8 mouse cellular contexts compared by ENCODE assay signal in the genomic region with DNA sequence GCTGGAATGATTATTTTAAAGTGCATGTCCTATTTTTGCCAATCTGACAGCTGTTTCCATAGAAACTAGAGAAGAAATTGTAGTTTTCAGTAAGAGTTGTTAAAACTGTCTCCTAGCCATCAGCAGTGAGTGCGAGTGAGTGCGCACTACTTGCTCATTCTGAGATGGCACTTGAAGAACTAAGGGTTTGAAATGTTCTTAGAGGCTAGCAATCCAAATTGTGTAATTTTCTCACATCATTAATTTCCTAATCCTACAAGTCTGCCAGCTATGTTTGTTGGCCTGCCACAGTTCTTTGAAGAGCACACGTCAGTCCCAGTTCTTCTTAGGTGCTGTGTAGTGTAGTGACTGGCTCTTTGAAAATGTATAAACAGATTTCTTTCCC. TPM values are rescaled to one million over a fixed set of nuclear protein-coding genes. Genes with fewer than 3 reads are reported as not detected.
A peak's percentile ranks its signal among the peaks of the same experiment; 100 is the strongest.
DNase-seq lines count a peak whose midpoint lies in the region; ATAC-seq lines count a peak whose summit lies in the region.

No protein-coding gene starts in this region.

- H3K36me3 ChIP-seq in embryonic facial prominence, embryonic 15.5 days: no peaks in the 10 kb centered on the region
- no peaks in the 10 kb centered on the region for H3K36me3 ChIP-seq in intestine, embryonic 16.5 days (ENCODE audit: control insufficient read depth, insufficient read depth, low read length)
- H3K36me3 ChIP-seq in midbrain, embryonic 12.5 days: no peaks in the 10 kb centered on the region

- peak overlapping the region; percentile 58 for H3K4me2 ChIP-seq in embryonic facial prominence, embryonic 15.5 days (replicated peaks)
- H3K4me2 ChIP-seq in intestine, embryonic 16.5 days (ENCODE audit: low read depth, low read length): peak overlapping the region; percentile 59
- H3K4me2 ChIP-seq in midbrain, embryonic 12.5 days (replicated peaks): peak overlapping the region; percentile 63

- peak overlapping the region; percentile 73 for H3K4me3 ChIP-seq in embryonic facial prominence, embryonic 15.5 days (replicated peaks)
- H3K4me3 ChIP-seq in intestine, embryonic 16.5 days (ENCODE audit: low read length): peak overlapping the region; percentile 69
- H3K4me3 ChIP-seq in midbrain, embryonic 12.5 days: peak overlapping the region; percentile 62

- peaks cover 9% of the 10 kb centered on the region; the same call in 1 of the 2 replicates for H3K4me1 ChIP-seq in embryonic facial prominence, embryonic 15.5 days
- H3K4me1 ChIP-seq in intestine, embryonic 16.5 days (ENCODE audit: control insufficient read depth, insufficient read depth, low read length): no peaks in the 10 kb centered on the region; the same call in 1 of the 2 replicates
- peaks cover 11% of the 10 kb centered on the region for H3K4me1 ChIP-seq in midbrain, embryonic 12.5 days

- 41% methylated on average over 3 of the region's 3 CpGs for WGBS in embryonic facial prominence, embryonic 15.5 days
- 53% methylated on average over 3 of the region's 3 CpGs for WGBS in intestine, embryonic 16.5 days
- 20% methylated on average over 3 of the region's 3 CpGs for WGBS in midbrain, embryonic 12.5 days

- peak; percentile 4 for DNase-seq in heart, adult 8-10 months (ENCODE audit: low spot score)
- no peak for DNase-seq in heart, adult 11 months
- DNase-seq in ovary, adult 18-20 months (ENCODE audit: low spot score): no peak
- DNase-seq in spleen, postnatal 36 days (ENCODE audit: low spot score in 2 of 2): no peak
- DNase-seq in gastrocnemius, postnatal 25 days: no peak

- H3K9ac ChIP-seq in embryonic facial prominence, embryonic 15.5 days: peak overlapping the region; percentile 73
- H3K9ac ChIP-seq in intestine, embryonic 16.5 days (ENCODE audit: low read depth, low read length): peak overlapping the region; percentile 87
- H3K9ac ChIP-seq in midbrain, embryonic 12.5 days (replicated peaks): no peak overlapping the region

- no peak for ATAC-seq in embryonic facial prominence, embryonic 15.5 days (ENCODE audit: insufficient number of reproducible peaks, low FRiP score, low TSS enrichment, low read depth)
- ATAC-seq in intestine, embryonic 16.5 days: no peak
- ATAC-seq in midbrain, embryonic 12.5 days (ENCODE audit: low FRiP score, low read depth): no peak

- no peaks in the 10 kb centered on the region for H3K27me3 ChIP-seq in embryonic facial prominence, embryonic 15.5 days
- no peaks in the 10 kb centered on the region for H3K27me3 ChIP-seq in intestine, embryonic 16.5 days (replicated peaks; ENCODE audit: control insufficient read depth, insufficient read depth, low read length)
- H3K27me3 ChIP-seq in midbrain, embryonic 12.5 days: no peaks in the 10 kb centered on the region

- no peak overlapping the region for H3K27ac ChIP-seq in embryonic facial prominence, embryonic 15.5 days (replicated peaks)
- no peak overlapping the region for H3K27ac ChIP-seq in intestine, embryonic 16.5 days (ENCODE audit: low read length)
- H3K27ac ChIP-seq in midbrain, embryonic 12.5 days (replicated peaks): no peak overlapping the region

- H3K9me3 ChIP-seq in embryonic facial prominence, embryonic 15.5 days (replicated peaks): no peaks in the 10 kb centered on the region
- H3K9me3 ChIP-seq in intestine, embryonic 16.5 days (ENCODE audit: control insufficient read depth, low read length): no peaks in the 10 kb centered on the region
- no peaks in the 10 kb centered on the region for H3K9me3 ChIP-seq in midbrain, embryonic 12.5 days

RNA-seq across cellular contexts. Expression of gene Oma1, which starts 0.9 kb away (rescaled TPM):
- total RNA-seq in heart, adult 8-10 months (2022): 10 to 100 TPM; 40.4 to 47.1 (median 43.0) TPM
- 17.0 and 18.6 TPM in 2 replicates for polyA plus RNA-seq in embryonic facial prominence, embryonic 15.5 days (2015; fragmentation: Nextera tagmentation; extraction: Ambion mirVana)
- 22.7 and 25.4 TPM in 2 replicates for polyA plus RNA-seq in intestine, embryonic 16.5 days (2015; fragmentation: Nextera tagmentation; extraction: Ambion mirVana)
- polyA plus RNA-seq in midbrain, embryonic 12.5 days (2016; fragmentation: Nextera tagmentation; extraction: Ambion mirVana): 12.6 and 13.3 TPM in 2 replicates
- 10 to 100 TPM; 20.8 to 25.0 TPM for total RNA-seq in gastrocnemius, postnatal 25 days (2021)

RNA-seq across cellular contexts. Expression of gene 4921539E11Rik, which starts 23.9 kb away (rescaled TPM):
- total RNA-seq in heart, adult 8-10 months (2022): not detected
- polyA plus RNA-seq in embryonic facial prominence, embryonic 15.5 days (2015; fragmentation: Nextera tagmentation; extraction: Ambion mirVana): not detected in 2 replicates
- not detected in 2 replicates for polyA plus RNA-seq in intestine, embryonic 16.5 days (2015; fragmentation: Nextera tagmentation; extraction: Ambion mirVana)
- polyA plus RNA-seq in midbrain, embryonic 12.5 days (2016; fragmentation: Nextera tagmentation; extraction: Ambion mirVana): not detected in 2 replicates
- not detected for total RNA-seq in gastrocnemius, postnatal 25 days (2021)
